Mouse (Mus musculus): ENCODE results near the gene Chrnd. TPM values are rescaled to one million over a fixed set of nuclear protein-coding genes. Genes with fewer than 3 reads are reported as not detected.

Gene Chrnd
- polyA plus RNA-seq, 1 experiment from 2014 or later, result 0.08 TPM

DNA sequence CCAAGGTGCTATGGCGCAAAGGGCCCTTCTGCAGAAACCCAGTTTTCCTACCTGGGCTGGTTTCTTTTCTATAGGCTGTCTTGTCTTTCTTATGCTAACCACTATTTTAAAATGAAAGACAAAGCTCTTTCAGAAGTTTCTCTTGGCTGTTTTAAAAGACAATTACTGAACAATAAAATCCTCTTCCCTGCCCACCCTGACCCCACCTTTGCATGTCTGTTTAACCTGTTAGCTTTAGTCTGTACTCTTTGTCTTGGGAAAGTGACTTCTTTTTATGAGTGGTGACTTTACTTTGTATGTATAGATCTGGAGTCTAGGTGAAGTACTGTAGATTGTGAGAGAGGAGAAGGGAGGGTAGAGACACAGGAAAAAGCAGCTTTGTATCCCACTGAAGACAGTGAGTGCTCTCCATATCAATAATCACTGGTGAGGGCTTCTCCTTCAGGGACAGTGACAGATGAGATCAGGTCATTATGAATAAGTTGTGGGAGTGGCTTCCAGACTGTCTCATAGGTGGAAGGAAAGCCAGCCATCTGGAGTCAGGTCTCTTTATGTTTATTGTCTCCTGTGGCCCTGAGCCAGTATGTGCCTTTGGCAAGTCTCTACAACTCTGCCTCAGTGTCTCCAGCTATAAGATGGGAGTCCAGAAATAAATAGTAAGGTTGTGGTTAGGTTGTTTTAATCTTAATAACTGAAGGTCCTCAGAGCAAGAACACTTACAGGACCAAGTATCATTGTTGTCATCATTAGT, 36.2 kb downstream of the Chrnd start:
- Histone ChIP-seq H3K4me1 (replicated peaks; ENCODE audit: control insufficient read depth, insufficient read depth) (no peaks in the 10 kb centered on the region), H3K9ac (ENCODE audit: low read length) (no peak overlapping the region), H3K27me3 (ENCODE audit: control insufficient read depth, insufficient read depth, low read length) (no peaks in the 10 kb centered on the region), H3K4me2 (replicated peaks; ENCODE audit: low read depth) (no peak overlapping the region), H3K4me3 (ENCODE audit: low read depth, low read length) (no peak overlapping the region), H3K9me3 (ENCODE audit: control insufficient read depth, low read length) (no peaks in the 10 kb centered on the region), H3K36me3 (ENCODE audit: control insufficient read depth, insufficient read depth, low read length) (peaks cover 55% of the 10 kb centered on the region), H3K27ac (replicated peaks) (no peak overlapping the region)
- 96% methylated on average over 1 of the region's 1 CpGs for WGBS
- ATAC-seq (ENCODE audit: low FRiP score, low TSS enrichment), result no peak
- no peak for DNase-seq (ENCODE audit: low spot score)
- no peak for TF ChIP-seq CTCF (IDR thresholded peaks at IDR 0.05; ENCODE audit: low read depth)
- no peak for TF ChIP-seq EP300 (optimal IDR thresholded peaks at IDR 0.05)

DNA sequence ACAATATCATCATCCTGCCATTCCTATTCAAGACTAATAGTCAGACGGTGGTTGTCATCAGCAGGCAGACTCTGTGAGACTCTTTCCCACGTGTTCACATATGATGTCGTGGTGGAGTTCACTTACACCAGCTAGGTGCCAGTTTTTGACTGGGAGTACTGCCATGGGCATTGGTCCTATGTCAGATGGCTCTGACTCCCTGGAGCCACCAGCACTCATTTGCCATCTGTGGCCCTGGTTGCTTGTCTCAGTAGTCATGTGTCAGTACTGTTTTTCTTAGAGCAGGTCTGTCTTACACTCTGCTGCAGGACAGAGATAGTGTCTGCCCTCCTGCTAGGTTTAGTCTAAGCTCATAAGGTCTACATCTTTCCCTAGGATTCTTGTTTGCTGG, 36.7 kb downstream of the Chrnd start:
- no peak for DNase-seq (ENCODE audit: low spot score)
- TF ChIP-seq EP300 (optimal IDR thresholded peaks at IDR 0.05) (no peak), CTCF (IDR thresholded peaks at IDR 0.05; ENCODE audit: low read depth) (no peak)
- Histone ChIP-seq H3K9me3 (ENCODE audit: control insufficient read depth, low read length) (no peaks in the 10 kb centered on the region), H3K27ac (replicated peaks) (no peak overlapping the region), H3K4me1 (replicated peaks; ENCODE audit: control insufficient read depth, insufficient read depth) (no peaks in the 10 kb centered on the region), H3K9ac (ENCODE audit: low read length) (no peak overlapping the region), H3K27me3 (ENCODE audit: control insufficient read depth, insufficient read depth, low read length) (no peaks in the 10 kb centered on the region), H3K4me2 (replicated peaks; ENCODE audit: low read depth) (no peak overlapping the region), H3K36me3 (ENCODE audit: control insufficient read depth, insufficient read depth, low read length) (peaks cover 53% of the 10 kb centered on the region), H3K4me3 (ENCODE audit: low read depth, low read length) (no peak overlapping the region)
- no peak for ATAC-seq (ENCODE audit: low FRiP score, low TSS enrichment)
- 87% methylated on average over 3 of the region's 3 CpGs for WGBS

DNA sequence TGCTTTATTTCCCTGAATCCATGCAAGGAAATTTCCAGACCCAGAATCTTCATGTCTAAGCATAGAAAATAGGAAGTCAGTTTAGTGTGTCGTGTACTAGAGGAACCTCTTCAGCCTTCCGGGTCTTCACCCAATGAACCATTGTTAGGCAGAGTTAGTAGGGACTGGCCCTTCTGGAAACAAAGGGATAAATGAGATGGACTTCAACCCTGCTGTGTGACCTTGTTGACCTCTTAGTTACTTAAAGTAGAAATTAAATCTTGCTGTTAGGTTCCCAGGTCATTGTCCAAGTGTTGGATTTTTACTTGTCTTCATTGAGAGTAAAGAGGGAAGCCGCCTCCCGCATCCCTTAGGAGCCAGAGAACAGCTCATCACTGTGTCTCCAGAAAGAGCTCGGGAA, 40.2 kb downstream of the Chrnd start:
- Histone ChIP-seq H3K4me2 (replicated peaks; ENCODE audit: low read depth) (no peak overlapping the region), H3K4me3 (ENCODE audit: low read depth, low read length) (no peak overlapping the region), H3K27me3 (ENCODE audit: control insufficient read depth, insufficient read depth, low read length) (no peaks in the 10 kb centered on the region), H3K9me3 (ENCODE audit: control insufficient read depth, low read length) (no peaks in the 10 kb centered on the region), H3K4me1 (replicated peaks; ENCODE audit: control insufficient read depth, insufficient read depth) (no peaks in the 10 kb centered on the region), H3K27ac (replicated peaks) (no peak overlapping the region), H3K36me3 (ENCODE audit: control insufficient read depth, insufficient read depth, low read length) (peaks cover 37% of the 10 kb centered on the region), H3K9ac (ENCODE audit: low read length) (no peak overlapping the region)
- WGBS, result 89% methylated on average over 5 of the region's 5 CpGs
- ATAC-seq (ENCODE audit: low FRiP score, low TSS enrichment) (no peak), DNase-seq (ENCODE audit: low spot score) (no peak)
- TF ChIP-seq EP300 (optimal IDR thresholded peaks at IDR 0.05), result no peak
- TF ChIP-seq CTCF (IDR thresholded peaks at IDR 0.05; ENCODE audit: low read depth), result no peak

DNA sequence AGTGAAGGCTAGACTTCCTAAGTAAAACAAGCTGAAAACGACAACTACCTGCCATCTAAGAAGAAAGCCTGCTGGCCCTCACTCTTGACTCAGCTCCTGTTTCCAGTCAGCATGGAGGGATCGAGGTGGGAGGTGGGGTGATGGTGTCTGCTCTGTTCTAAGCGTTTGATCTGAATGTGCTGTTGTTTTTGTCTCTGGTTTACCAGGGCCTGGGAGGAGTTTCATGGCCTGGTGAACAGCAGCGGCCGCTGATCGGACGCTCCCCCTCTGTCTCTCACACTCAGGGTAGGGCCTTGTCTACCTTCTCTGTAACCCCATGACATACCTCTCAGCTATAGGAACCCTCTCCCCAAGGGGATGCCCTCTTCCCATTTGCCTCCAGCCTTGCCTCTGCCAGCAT, 41.8 kb downstream of the Chrnd start:
- TF ChIP-seq CTCF (IDR thresholded peaks at IDR 0.05; ENCODE audit: low read depth), result no peak
- no peak for TF ChIP-seq EP300 (optimal IDR thresholded peaks at IDR 0.05)
- Histone ChIP-seq H3K27ac (replicated peaks) (no peak overlapping the region), H3K4me1 (replicated peaks; ENCODE audit: control insufficient read depth, insufficient read depth) (no peaks in the 10 kb centered on the region), H3K4me3 (ENCODE audit: low read depth, low read length) (no peak overlapping the region), H3K36me3 (ENCODE audit: control insufficient read depth, insufficient read depth, low read length) (peaks cover 23% of the 10 kb centered on the region; the same call in 1 of the 2 replicates), H3K27me3 (ENCODE audit: control insufficient read depth, insufficient read depth, low read length) (no peaks in the 10 kb centered on the region), H3K9ac (ENCODE audit: low read length) (no peak overlapping the region), H3K4me2 (replicated peaks; ENCODE audit: low read depth) (no peak overlapping the region), H3K9me3 (ENCODE audit: control insufficient read depth, low read length) (no peaks in the 10 kb centered on the region)
- no peak for DNase-seq (ENCODE audit: low spot score)
- no peak for ATAC-seq (ENCODE audit: low FRiP score, low TSS enrichment)
- WGBS, result 85% methylated on average over 7 of the region's 7 CpGs

DNA sequence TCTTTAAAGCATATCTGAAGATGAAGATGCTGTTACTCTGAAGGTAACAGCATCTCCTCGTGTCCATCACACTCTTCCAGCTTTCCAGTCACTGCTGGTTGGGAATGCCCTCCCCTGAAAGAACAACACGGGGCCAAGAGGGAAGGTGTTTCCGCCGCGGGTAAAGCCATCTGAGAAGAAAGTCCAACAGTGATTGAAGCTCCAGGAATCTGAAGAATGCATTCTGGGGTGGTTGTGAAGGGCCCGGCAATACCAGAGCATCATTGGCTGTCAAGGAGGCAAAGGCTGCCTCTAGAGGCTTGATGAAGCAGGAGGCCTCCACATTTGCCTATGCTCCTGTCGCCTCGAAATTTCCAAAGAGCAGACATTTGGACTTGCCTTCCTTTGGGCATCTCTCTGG, 48.6 kb downstream of the Chrnd start:
- WGBS, result 51% methylated on average over 8 of the region's 8 CpGs
- Histone ChIP-seq H3K9me3 (ENCODE audit: control insufficient read depth, low read length) (no peaks in the 10 kb centered on the region), H3K9ac (ENCODE audit: low read length) (no peak overlapping the region), H3K4me3 (ENCODE audit: low read depth, low read length) (no peak overlapping the region), H3K4me2 (replicated peaks; ENCODE audit: low read depth) (no peak overlapping the region), H3K27me3 (ENCODE audit: control insufficient read depth, insufficient read depth, low read length) (no peaks in the 10 kb centered on the region), H3K4me1 (replicated peaks; ENCODE audit: control insufficient read depth, insufficient read depth) (no peaks in the 10 kb centered on the region), H3K36me3 (ENCODE audit: control insufficient read depth, insufficient read depth, low read length) (peaks cover 3% of the 10 kb centered on the region; the same call in 1 of the 2 replicates), H3K27ac (replicated peaks) (no peak overlapping the region)
- DNase-seq (ENCODE audit: low spot score), result no peak
- TF ChIP-seq CTCF (IDR thresholded peaks at IDR 0.05; ENCODE audit: low read depth) (no peak), EP300 (optimal IDR thresholded peaks at IDR 0.05) (no peak)
- ATAC-seq (ENCODE audit: low FRiP score, low TSS enrichment), result no peak

DNA sequence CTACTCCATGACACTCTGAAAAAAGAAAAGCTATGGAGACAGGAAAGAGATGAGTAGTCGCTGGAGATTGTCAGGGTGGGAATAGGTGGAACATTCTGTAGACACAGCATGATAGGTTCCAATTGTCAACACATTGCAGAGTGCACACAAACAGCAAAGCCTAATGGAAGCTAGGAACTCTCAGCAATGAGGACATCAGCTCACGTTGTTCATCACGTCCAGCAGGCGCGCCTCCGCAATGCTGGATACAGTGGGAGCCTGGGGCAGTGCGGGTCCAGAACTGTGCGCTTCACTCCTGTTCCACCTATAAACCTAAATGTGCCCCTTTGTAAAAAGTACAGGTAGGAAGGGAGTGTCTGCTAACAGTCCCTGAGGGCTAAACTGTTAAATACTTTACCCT, 52.6 kb downstream of the Chrnd start:
- Histone ChIP-seq H3K4me3 (ENCODE audit: low read depth, low read length) (no peak overlapping the region), H3K9ac (ENCODE audit: low read length) (no peak overlapping the region), H3K27me3 (ENCODE audit: control insufficient read depth, insufficient read depth, low read length) (no peaks in the 10 kb centered on the region), H3K36me3 (ENCODE audit: control insufficient read depth, insufficient read depth, low read length) (peaks cover 3% of the 10 kb centered on the region; the same call in 1 of the 2 replicates), H3K27ac (replicated peaks) (no peak overlapping the region), H3K4me1 (replicated peaks; ENCODE audit: control insufficient read depth, insufficient read depth) (no peaks in the 10 kb centered on the region), H3K4me2 (replicated peaks; ENCODE audit: low read depth) (no peak overlapping the region), H3K9me3 (ENCODE audit: control insufficient read depth, low read length) (no peaks in the 10 kb centered on the region)
- ATAC-seq (ENCODE audit: low FRiP score, low TSS enrichment) (no peak), DNase-seq (ENCODE audit: low spot score) (no peak)
- 87% methylated on average over 8 of the region's 8 CpGs for WGBS
- TF ChIP-seq CTCF (IDR thresholded peaks at IDR 0.05; ENCODE audit: low read depth) (no peak), EP300 (optimal IDR thresholded peaks at IDR 0.05) (no peak)
